Comparison of ENCODE assay signal across 9 mouse cellular contexts in genomic region chr7:43678517-43678916, GRCm38 (mm10). TPM values are rescaled to one million over a fixed set of nuclear protein-coding genes. Genes with fewer than 3 reads are reported as not detected.
DNase-seq lines count a peak whose midpoint lies in the region; ATAC-seq and TF ChIP-seq lines count a peak whose summit lies in the region.
"Had no signal": no experiment of that assay in that cellular context is flagged by ENCODE, and none has a peak within 500 bp of the region (broad histone marks: within the 10 kb centered on the region; RNA-seq: fewer than 3 reads in every experiment).

No protein-coding gene starts in this region.

- TF ChIP-seq POLR2A in bone marrow macrophage, adult 2 months (IDR thresholded peaks at IDR 0.05; ENCODE audit: borderline replicate concordance, low read depth, low read length): no peak

- ATAC-seq in hindbrain, embryonic 11.5 days (ENCODE audit: low FRiP score): no peak
- no peak for ATAC-seq in hindbrain, embryonic 16.5 days

- H3K4me3 ChIP-seq in hindbrain, embryonic 11.5 days (ENCODE audit: low read depth, low read length): no peak overlapping the region
- H3K4me3 ChIP-seq in hindbrain, embryonic 16.5 days (ENCODE audit: low read length): no peak overlapping the region
- no peak overlapping the region for H3K4me3 ChIP-seq in bone marrow macrophage, adult 2 months (ENCODE audit: insufficient read depth, low read length)
- H3K4me3 ChIP-seq: erythroblast, embryonic 14.5 days had no signal

- H3K4me2 ChIP-seq in hindbrain, embryonic 11.5 days (replicated peaks; ENCODE audit: low read depth, low read length): no peak overlapping the region
- no peak overlapping the region for H3K4me2 ChIP-seq in hindbrain, embryonic 16.5 days (ENCODE audit: low read length)

- intact Hi-C loops in left cerebral cortex, postnatal 14 days (cut with DNase I): loop anchor here (5.0 kb wide), 1 partner anchor 91 kb away; no protein-coding TSS in a partner anchor

- H3K27ac ChIP-seq in hindbrain, embryonic 11.5 days (ENCODE audit: low read depth, low read length): no peak overlapping the region
- H3K27ac ChIP-seq in hindbrain, embryonic 16.5 days (ENCODE audit: low read depth, low read length): no peak overlapping the region
- H3K27ac ChIP-seq in bone marrow macrophage, adult 2 months (ENCODE audit: insufficient read depth, low read depth, low read length): no peak overlapping the region

- no peak overlapping the region for H3K9ac ChIP-seq in hindbrain, embryonic 11.5 days (ENCODE audit: low read depth, low read length)
- H3K9ac ChIP-seq in hindbrain, embryonic 16.5 days (ENCODE audit: low read depth, low read length): no peak overlapping the region

- H3K36me3 ChIP-seq in hindbrain, embryonic 11.5 days (ENCODE audit: control insufficient read depth, insufficient read depth, low read length): peaks cover 22% of the 10 kb centered on the region
- peaks cover 34% of the 10 kb centered on the region for H3K36me3 ChIP-seq in hindbrain, embryonic 16.5 days (ENCODE audit: control insufficient read depth, insufficient read depth, low read length)

- H3K27me3 ChIP-seq in hindbrain, embryonic 11.5 days (ENCODE audit: control insufficient read depth, insufficient read depth, low read length): no peaks in the 10 kb centered on the region
- H3K27me3 ChIP-seq in hindbrain, embryonic 16.5 days (replicated peaks; ENCODE audit: control insufficient read depth, insufficient read depth, low read length): no peaks in the 10 kb centered on the region

- no peaks in the 10 kb centered on the region for H3K4me1 ChIP-seq in hindbrain, embryonic 11.5 days (replicated peaks; ENCODE audit: control insufficient read depth, insufficient read depth, low read length)
- no peaks in the 10 kb centered on the region for H3K4me1 ChIP-seq in hindbrain, embryonic 16.5 days (ENCODE audit: control insufficient read depth, insufficient read depth, low read depth, low read length)
- peaks cover under 1% of the 10 kb centered on the region; the same call in 1 of the 2 replicates for H3K4me1 ChIP-seq in bone marrow macrophage, adult 2 months (ENCODE audit: control insufficient read depth, insufficient read depth, low read length)

- DNase-seq in hindbrain, embryonic 11.5 days (ENCODE audit: low spot score): peak; percentile 59
- peak; percentile 69 for DNase-seq in 3T3-L1 (ENCODE audit: low read depth, low spot score)
- DNase-seq in B cell, adult 2 months: peak; percentile 44 to 48
- DNase-seq in left cerebral cortex, postnatal 14 days (ENCODE audit: low spot score in 2 of 2): peak; percentile 32 to 40
- peak; percentile 48 for DNase-seq in right cerebral cortex, postnatal 4 days
- no peak for DNase-seq in cerebellum, adult 9-10 months

- TF ChIP-seq CTCF in bone marrow macrophage, adult 2 months (IDR thresholded peaks at IDR 0.05; ENCODE audit: low read depth, low read length): peak; percentile 71

- no peaks in the 10 kb centered on the region for H3K9me3 ChIP-seq in hindbrain, embryonic 11.5 days (ENCODE audit: control insufficient read depth, low read length)
- peaks cover 6% of the 10 kb centered on the region for H3K9me3 ChIP-seq in hindbrain, embryonic 16.5 days (ENCODE audit: control insufficient read depth, low read length)

RNA-seq across cellular contexts. Expression of gene Ctu1, which starts 6.7 kb away (rescaled TPM):
- 9.0 and 9.7 TPM in 2 replicates for polyA plus RNA-seq in hindbrain, embryonic 11.5 days (2014; fragmentation: Nextera tagmentation; extraction: Ambion mirVana)
- 20.6 and 23.0 TPM in 2 replicates for polyA plus RNA-seq in hindbrain, embryonic 16.5 days (2015; fragmentation: Nextera tagmentation; extraction: Ambion mirVana)
- 4.7 and 7.7 TPM in 2 replicates for polyA plus RNA-seq in bone marrow macrophage, adult 2 months (2012; ENCODE audit: insufficient read depth, insufficient read length, missing spikeins)
- 1 to 10 TPM; 8.2 to 8.9 TPM for total RNA-seq in left cerebral cortex, postnatal 14 days (2021)

RNA-seq across cellular contexts. Expression of gene Klk14, which starts 11.7 kb away (rescaled TPM):
- not detected in 2 replicates for polyA plus RNA-seq in hindbrain, embryonic 11.5 days (2014; fragmentation: Nextera tagmentation; extraction: Ambion mirVana)
- not detected in 2 replicates for polyA plus RNA-seq in hindbrain, embryonic 16.5 days (2015; fragmentation: Nextera tagmentation; extraction: Ambion mirVana)
- polyA plus RNA-seq in bone marrow macrophage, adult 2 months (2012; ENCODE audit: insufficient read depth, insufficient read length, missing spikeins): not detected in 2 replicates
- not detected for total RNA-seq in left cerebral cortex, postnatal 14 days (2021)

RNA-seq across cellular contexts. Expression of gene Siglece, which starts 18.6 kb away (rescaled TPM):
- polyA plus RNA-seq in hindbrain, embryonic 11.5 days (2014; fragmentation: Nextera tagmentation; extraction: Ambion mirVana): 0.42 and 0.46 TPM in 2 replicates
- 0.31 and 0.41 TPM in 2 replicates for polyA plus RNA-seq in hindbrain, embryonic 16.5 days (2015; fragmentation: Nextera tagmentation; extraction: Ambion mirVana)
- 41.5 and 47.6 TPM in 2 replicates for polyA plus RNA-seq in bone marrow macrophage, adult 2 months (2012; ENCODE audit: insufficient read depth, insufficient read length, missing spikeins)
- 1 to 10 TPM; 1.2 to 1.5 TPM for total RNA-seq in left cerebral cortex, postnatal 14 days (2021)
- polyA plus RNA-seq: erythroblast, embryonic 14.5 days had no signal

RNA-seq across cellular contexts. Expression of gene Klk13, which starts 33.9 kb away (rescaled TPM):
- 0.13 TPM in 1 of 2 replicates, not detected in the other for polyA plus RNA-seq in hindbrain, embryonic 11.5 days (2014; fragmentation: Nextera tagmentation; extraction: Ambion mirVana)
- 0.16 TPM in 2 replicates for polyA plus RNA-seq in hindbrain, embryonic 16.5 days (2015; fragmentation: Nextera tagmentation; extraction: Ambion mirVana)
- not detected in 2 replicates for polyA plus RNA-seq in bone marrow macrophage, adult 2 months (2012; ENCODE audit: insufficient read depth, insufficient read length, missing spikeins)
- not detected for total RNA-seq in left cerebral cortex, postnatal 14 days (2021)
- polyA plus RNA-seq: erythroblast, embryonic 14.5 days had no signal

RNA-seq across cellular contexts. Expression of gene Ceacam18, which starts 44.0 kb away (rescaled TPM):
- polyA plus RNA-seq in hindbrain, embryonic 11.5 days (2014; fragmentation: Nextera tagmentation; extraction: Ambion mirVana): not detected in 2 replicates
- polyA plus RNA-seq in hindbrain, embryonic 16.5 days (2015; fragmentation: Nextera tagmentation; extraction: Ambion mirVana): 0.10 TPM in 1 of 2 replicates, not detected in the other
- polyA plus RNA-seq in bone marrow macrophage, adult 2 months (2012; ENCODE audit: insufficient read depth, insufficient read length, missing spikeins): not detected in 2 replicates
- under 1 TPM in 1 of 2 experiments, not detected in 1; 0.18 TPM for total RNA-seq in left cerebral cortex, postnatal 14 days (2021)
- polyA plus RNA-seq: erythroblast, embryonic 14.5 days had no signal

Comparison
In these comparisons a context has a peak if more than half of its experiments do, and no peak if none do; other contexts are left out.
1. RNA of gene Siglece, which starts 18.6 kb away (polyA plus RNA-seq): 41.5 to 47.6 TPM in bone marrow macrophage, adult 2 months; 0.42 to 0.46 TPM in hindbrain, embryonic 11.5 days and 0.31 to 0.41 TPM in hindbrain, embryonic 16.5 days; every median in the first group is over 10 times any median in the second.